Mouse (Mus musculus): ENCODE measurements around the gene 1700030J22Rik. TPM values are rescaled to one million over a fixed set of nuclear protein-coding genes. Genes with fewer than 3 reads are reported as not detected.

Gene 1700030J22Rik
- polyA plus RNA-seq (2012; rRNA removed): 2.5 and 2.8 TPM in 2 replicates

DNA sequence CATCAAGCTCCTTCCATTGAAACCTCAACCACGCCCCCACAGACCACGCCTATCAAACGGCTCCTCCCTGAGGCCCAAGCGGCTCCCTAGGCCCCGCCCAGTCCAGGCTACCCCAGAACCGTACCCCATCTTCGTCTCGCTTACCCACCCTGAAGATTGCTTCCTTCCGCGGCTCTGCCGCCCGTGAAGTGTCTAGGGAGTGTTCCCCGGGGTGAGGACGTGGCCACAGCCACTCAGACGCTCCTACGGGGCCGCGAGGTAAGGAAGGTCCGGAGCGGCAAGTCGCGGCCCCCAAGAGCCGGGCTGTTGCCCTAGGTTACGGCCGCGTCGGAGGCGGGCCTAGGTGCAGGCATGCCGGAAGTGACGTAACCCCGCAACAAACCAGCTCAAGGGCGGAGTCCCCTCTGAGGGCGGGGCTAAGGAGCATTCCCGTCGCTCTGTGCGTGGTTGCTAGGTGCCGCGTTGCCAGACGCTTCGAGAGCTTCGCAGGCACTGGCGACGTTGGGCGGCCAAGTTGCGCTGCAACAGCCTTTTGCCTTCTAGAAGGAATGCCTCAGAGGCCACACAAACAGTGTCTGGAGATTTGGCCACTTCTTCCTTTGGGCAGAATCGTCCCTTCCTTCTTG is at the start of gene 1700030J22Rik:
Gene 1700030J22Rik (minus strand): TSS at position 329 of the 626 bp plus-strand sequence.
- WGBS: under 1% methylated on average over 46 of the region's 46 CpGs
- Histone ChIP-seq H3K4me1 (ENCODE audit: control insufficient read depth, insufficient read depth, low read length) (no peaks in the 10 kb centered on the region), H3K27ac (ENCODE audit: insufficient read depth, low read length) (no peak within 1 kb of the TSS), H3K27me3 (ENCODE audit: control insufficient read depth, insufficient read depth, low read length) (no peaks in the 10 kb centered on the region), H3K4me3 (replicated peaks; ENCODE audit: insufficient read depth, low read depth, low read length) (peak within 1 kb of the TSS; percentile 68)
- peak; percentile 98 for DNase-seq
- TF ChIP-seq CTCF (IDR thresholded peaks at IDR 0.05; ENCODE audit: borderline replicate concordance, insufficient read depth, low read depth, low read length): no peak; the same call in 1 of the 2 replicates

DNA sequence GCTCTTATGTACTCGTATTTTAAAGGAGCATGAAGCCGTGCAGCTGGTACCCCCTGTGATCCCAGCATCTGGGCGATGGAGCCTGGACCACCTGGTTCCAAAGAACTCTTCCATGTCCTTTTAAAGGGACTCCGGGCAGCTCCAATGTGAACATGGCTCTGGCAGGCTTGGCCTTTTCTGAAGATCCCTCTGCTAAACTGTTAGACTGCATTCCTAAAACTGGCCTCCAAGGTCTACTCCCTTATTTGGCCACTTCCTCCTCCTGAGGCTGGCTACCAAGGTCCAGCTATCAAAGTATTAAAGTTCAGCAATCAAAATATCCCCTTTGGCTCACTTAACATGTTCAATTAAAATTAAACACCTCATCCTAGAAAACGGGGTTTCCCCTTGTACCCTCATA is 48.8 kb upstream of the 1700030J22Rik start:
- 64% methylated on average over 5 of the region's 5 CpGs for WGBS
- H3K4me1 ChIP-seq (ENCODE audit: control insufficient read depth, insufficient read depth, low read length): no peaks in the 10 kb centered on the region

DNA sequence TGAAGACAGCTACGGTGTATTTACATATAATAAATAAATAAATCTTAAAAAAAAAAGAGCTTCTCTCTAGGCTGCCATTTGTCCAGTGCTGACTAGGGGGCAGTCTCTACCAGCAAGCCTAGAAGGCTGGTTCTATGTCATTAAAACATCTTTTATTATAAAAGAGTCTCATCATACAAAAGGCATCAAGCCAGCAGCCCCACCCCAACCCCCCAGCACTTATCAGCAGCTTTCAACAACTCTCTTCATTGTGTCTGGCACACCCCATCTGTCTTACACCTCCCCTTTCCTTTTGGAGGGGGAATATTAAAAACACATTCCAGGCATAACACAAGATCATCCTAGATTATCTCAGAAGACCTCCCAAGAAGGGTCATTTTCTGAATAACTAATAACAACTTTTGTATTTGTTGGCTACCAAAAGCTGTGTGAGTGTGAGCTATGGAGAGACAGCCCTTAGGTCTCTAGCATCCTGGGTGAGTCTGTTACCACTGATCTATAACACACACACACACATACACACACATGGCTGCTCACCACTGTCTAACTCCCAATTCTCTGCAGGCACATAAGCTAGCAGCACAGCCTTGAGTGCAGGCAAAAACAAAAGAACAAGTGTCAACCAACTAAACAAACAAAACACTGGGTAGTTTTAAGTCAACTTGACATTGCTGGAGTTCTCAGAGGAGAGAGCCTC is 43.7 kb upstream of the 1700030J22Rik start:
- Histone ChIP-seq H3K27me3 (ENCODE audit: control insufficient read depth, insufficient read depth, low read length) (no peaks in the 10 kb centered on the region), H3K4me1 (ENCODE audit: control insufficient read depth, insufficient read depth, low read length) (peaks cover 3% of the 10 kb centered on the region; the same call in 1 of the 2 replicates), H3K4me3 (replicated peaks; ENCODE audit: insufficient read depth, low read depth, low read length) (no peak overlapping the region), H3K27ac (ENCODE audit: insufficient read depth, low read length) (no peak overlapping the region)
- TF ChIP-seq CTCF (IDR thresholded peaks at IDR 0.05; ENCODE audit: borderline replicate concordance, insufficient read depth, low read depth, low read length): no peak
- no peak for TF ChIP-seq POLR2A (IDR thresholded peaks at IDR 0.05; ENCODE audit: borderline replicate concordance, insufficient read depth, low read length)
- WGBS: 66% methylated on average over 1 of the region's 1 CpGs
- no peak for DNase-seq

More for the DNA sequence above, 48.8 kb upstream of the 1700030J22Rik start:
- TF ChIP-seq CTCF (IDR thresholded peaks at IDR 0.05; ENCODE audit: borderline replicate concordance, insufficient read depth, low read depth, low read length): no peak
- no peak for TF ChIP-seq POLR2A (IDR thresholded peaks at IDR 0.05; ENCODE audit: borderline replicate concordance, insufficient read depth, low read length)
- Histone ChIP-seq H3K27me3 (ENCODE audit: control insufficient read depth, insufficient read depth, low read length) (no peaks in the 10 kb centered on the region), H3K27ac (ENCODE audit: insufficient read depth, low read length) (no peak overlapping the region), H3K4me3 (replicated peaks; ENCODE audit: insufficient read depth, low read depth, low read length) (no peak overlapping the region)
- no peak for DNase-seq

DNA sequence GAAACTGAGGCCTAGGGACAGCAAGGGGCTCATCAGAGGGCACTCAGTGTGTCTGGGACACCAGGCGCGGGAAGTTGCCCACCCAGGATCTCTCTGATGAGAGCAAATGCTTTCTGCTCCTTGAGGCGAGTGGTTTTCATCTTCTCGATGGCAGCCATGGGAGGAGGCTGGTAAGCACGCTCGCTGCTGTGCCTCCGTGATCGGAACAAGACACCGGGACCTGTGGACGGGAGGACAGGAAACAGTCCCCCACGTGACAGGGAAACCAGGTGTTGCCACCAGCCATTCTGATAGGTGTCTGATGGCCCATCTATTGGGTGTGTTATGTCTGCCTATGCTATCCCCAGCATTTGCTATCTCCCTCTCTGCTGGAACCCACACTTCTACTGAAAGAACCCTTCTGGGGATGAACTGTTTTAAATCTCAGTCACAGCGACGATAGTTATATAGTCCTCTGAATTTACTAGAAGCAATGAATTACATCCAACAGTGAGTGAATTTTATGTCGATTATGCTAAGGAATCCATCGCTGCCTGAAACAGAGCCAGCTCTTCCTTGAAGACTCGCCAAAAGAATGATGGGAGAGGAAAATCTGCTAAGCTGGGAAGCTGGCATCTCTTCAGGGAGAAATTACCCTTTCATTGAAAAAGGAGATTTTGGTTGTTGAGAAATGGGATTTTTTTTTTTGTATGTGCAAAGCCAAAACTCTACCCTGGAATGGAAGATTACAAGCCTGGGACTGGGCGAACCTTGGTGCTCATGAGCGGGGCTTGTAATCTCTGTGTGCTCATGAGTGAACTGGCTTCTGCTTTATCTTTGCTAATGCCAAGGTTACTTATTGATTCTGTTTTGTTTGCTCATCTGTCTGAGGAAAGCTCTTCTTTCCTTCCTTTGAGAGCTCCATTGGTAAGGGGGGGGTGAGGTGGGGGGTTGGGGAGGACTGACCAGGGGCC is 40.8 kb upstream of the 1700030J22Rik start:
- TF ChIP-seq POLR2A (IDR thresholded peaks at IDR 0.05; ENCODE audit: borderline replicate concordance, insufficient read depth, low read length): no peak
- TF ChIP-seq CTCF (IDR thresholded peaks at IDR 0.05; ENCODE audit: borderline replicate concordance, insufficient read depth, low read depth, low read length): no peak

DNA sequence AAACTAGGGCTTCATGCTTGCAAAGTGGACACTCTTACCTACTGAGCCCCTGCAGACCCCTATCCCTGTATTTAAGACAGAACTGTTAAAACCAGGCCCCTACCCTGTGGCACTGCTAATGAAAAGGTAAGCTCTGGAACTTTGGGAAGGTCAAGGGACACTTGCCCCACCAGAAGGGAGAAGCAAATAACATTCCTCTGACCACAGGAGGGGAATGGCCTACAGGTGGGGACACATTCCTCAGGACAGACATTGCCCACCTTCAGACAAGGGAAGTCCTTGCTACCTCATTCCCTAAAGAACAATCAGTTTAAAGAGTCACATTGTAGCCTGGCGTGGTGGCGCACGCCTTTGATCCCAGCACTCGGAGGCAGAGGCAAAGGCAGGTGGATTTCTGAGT is 39.1 kb upstream of the 1700030J22Rik start:
- H3K4me3 ChIP-seq (replicated peaks; ENCODE audit: insufficient read depth, low read depth, low read length): no peak overlapping the region
- no peak for TF ChIP-seq POLR2A (IDR thresholded peaks at IDR 0.05; ENCODE audit: borderline replicate concordance, insufficient read depth, low read length)
- no peak for TF ChIP-seq CTCF (IDR thresholded peaks at IDR 0.05; ENCODE audit: borderline replicate concordance, insufficient read depth, low read depth, low read length)
- no peak overlapping the region for H3K27ac ChIP-seq (ENCODE audit: insufficient read depth, low read length)
- H3K4me1 ChIP-seq (ENCODE audit: control insufficient read depth, insufficient read depth, low read length): peaks cover 3% of the 10 kb centered on the region; the same call in 1 of the 2 replicates
- DNase-seq: no peak
- no peaks in the 10 kb centered on the region for H3K27me3 ChIP-seq (ENCODE audit: control insufficient read depth, insufficient read depth, low read length)
- 93% methylated on average over 4 of the region's 4 CpGs for WGBS

More for the DNA sequence above, 40.8 kb upstream of the 1700030J22Rik start:
- Histone ChIP-seq H3K4me3 (replicated peaks; ENCODE audit: insufficient read depth, low read depth, low read length) (no peak overlapping the region), H3K4me1 (ENCODE audit: control insufficient read depth, insufficient read depth, low read length) (peaks cover 3% of the 10 kb centered on the region; the same call in 1 of the 2 replicates), H3K27me3 (ENCODE audit: control insufficient read depth, insufficient read depth, low read length) (no peaks in the 10 kb centered on the region), H3K27ac (ENCODE audit: insufficient read depth, low read length) (no peak overlapping the region)
- no peak for DNase-seq
- WGBS: 71% methylated on average over 18 of the region's 18 CpGs

DNA sequence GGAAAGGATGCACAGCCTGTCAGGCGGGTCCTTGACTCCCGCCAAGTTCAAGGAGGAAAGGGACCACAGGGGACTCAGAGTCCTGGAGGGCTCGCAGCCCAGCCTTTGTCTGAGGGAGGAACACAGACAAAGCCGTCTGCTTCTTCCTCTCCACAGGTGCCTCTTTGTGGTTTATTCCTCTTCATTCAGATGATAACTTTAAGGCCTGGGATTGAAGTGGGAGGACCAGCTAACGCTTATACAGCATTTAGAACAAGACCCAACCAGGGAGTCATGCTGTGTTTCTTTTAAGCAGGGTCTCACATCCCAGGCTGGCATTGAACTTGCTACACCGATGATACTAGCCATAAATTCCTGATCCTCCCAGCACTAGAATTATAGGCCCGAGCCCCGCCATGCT is 38.2 kb upstream of the 1700030J22Rik start:
- no peak overlapping the region for H3K27ac ChIP-seq (ENCODE audit: insufficient read depth, low read length)
- peaks cover 3% of the 10 kb centered on the region; the same call in 1 of the 2 replicates for H3K4me1 ChIP-seq (ENCODE audit: control insufficient read depth, insufficient read depth, low read length)
- TF ChIP-seq POLR2A (IDR thresholded peaks at IDR 0.05; ENCODE audit: borderline replicate concordance, insufficient read depth, low read length) (no peak), CTCF (IDR thresholded peaks at IDR 0.05; ENCODE audit: borderline replicate concordance, insufficient read depth, low read depth, low read length) (no peak)
- no peak for DNase-seq
- no peaks in the 10 kb centered on the region for H3K27me3 ChIP-seq (ENCODE audit: control insufficient read depth, insufficient read depth, low read length)
- H3K4me3 ChIP-seq (replicated peaks; ENCODE audit: insufficient read depth, low read depth, low read length): no peak overlapping the region
- 40% methylated on average over 8 of the region's 8 CpGs for WGBS

DNA sequence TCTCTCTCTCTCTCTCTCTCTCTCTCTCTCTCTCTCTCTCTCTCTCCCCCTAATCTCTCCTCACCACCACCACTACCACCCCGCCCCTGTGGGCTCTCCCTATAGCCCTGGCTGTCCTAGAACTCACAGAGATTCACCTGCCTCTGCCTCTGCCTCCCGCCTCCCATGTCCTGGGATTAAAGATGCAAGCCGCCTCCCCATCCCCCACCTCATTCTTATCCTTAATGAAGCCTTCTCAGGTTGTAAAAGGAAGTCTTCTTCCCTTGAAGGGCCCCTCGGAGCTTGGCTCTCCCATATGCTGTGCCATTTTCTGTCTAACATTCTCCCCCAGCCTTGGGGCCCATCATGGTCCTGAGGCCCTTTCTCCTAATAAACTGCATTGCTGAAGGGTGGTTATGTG is 36.9 kb upstream of the 1700030J22Rik start:
- no peak overlapping the region for H3K4me3 ChIP-seq (replicated peaks; ENCODE audit: insufficient read depth, low read depth, low read length)
- peaks cover 3% of the 10 kb centered on the region; the same call in 1 of the 2 replicates for H3K4me1 ChIP-seq (ENCODE audit: control insufficient read depth, insufficient read depth, low read length)
- H3K27ac ChIP-seq (ENCODE audit: insufficient read depth, low read length): no peak overlapping the region
- H3K27me3 ChIP-seq (ENCODE audit: control insufficient read depth, insufficient read depth, low read length): no peaks in the 10 kb centered on the region
- DNase-seq: no peak
- TF ChIP-seq CTCF (IDR thresholded peaks at IDR 0.05; ENCODE audit: borderline replicate concordance, insufficient read depth, low read depth, low read length) (no peak), POLR2A (IDR thresholded peaks at IDR 0.05; ENCODE audit: borderline replicate concordance, insufficient read depth, low read length) (no peak)
- 74% methylated on average over 4 of the region's 4 CpGs for WGBS

Measured in cerebellum, adult 2 months (tissue).